Mouse (Mus musculus): ENCODE results near the gene Kif1c.
A peak's percentile ranks its signal among the peaks of the same experiment; 100 is the strongest.

Kif1c gene

GRCm38 (mm10) chr11:70693504-70693903, 6.8 kb upstream of the Kif1c start:
- DNase-seq (ENCODE audit: low read depth in 2 of 2, low spot score in 2 of 2), result no peak

GRCm38 (mm10) chr11:70697376-70697775, 3.0 kb upstream of the Kif1c start:
- DNase-seq (ENCODE audit: low read depth in 2 of 2, low spot score in 2 of 2), result peak in 1 of 2 experiments; percentile 37

DNA sequence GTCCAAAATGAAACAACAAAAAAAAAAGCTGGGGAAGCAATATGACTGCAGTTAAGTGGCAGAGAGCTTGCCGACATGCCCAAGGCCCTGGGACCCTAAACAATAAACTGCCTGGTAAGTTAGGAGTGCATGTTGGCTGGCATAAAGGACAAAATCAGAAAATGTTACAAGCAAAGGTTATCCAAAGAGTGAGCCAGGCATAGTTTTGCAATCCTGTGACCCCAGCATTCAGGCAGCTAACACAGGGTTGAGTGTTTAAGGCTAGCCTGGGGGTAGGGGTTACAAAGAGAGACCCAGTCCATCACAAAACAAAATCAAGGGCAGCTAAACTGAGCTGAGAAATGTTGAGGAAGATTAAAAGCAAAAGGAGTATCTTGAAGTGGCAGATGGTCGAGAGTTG, 1.3 kb upstream of the Kif1c start:
- no peak for DNase-seq (ENCODE audit: low read depth in 2 of 2, low spot score in 2 of 2)

DNA sequence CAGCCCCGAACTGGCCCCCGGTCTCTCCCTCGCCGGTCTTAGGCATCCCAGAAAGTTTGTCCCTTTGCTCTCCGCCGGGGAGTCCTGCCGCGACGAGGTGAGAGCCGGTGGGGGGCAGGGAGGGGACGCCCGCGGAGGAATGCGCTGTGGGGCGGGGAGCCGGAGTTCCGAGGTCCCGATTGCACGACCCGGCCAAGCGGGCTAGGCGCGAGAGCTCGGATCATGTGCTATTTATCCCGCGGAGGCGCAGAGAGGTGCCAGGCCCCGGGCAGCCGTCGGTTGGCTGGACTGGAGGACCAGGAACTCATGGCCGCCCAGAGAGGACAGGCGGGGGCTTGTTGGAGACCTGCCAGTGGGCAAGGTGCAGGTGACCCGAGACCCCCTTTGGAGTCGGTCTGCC, 265 bp downstream of the Kif1c start:
- DNase-seq (ENCODE audit: low read depth in 2 of 2, low spot score in 2 of 2), result peak; percentile 34 to 36

DNA sequence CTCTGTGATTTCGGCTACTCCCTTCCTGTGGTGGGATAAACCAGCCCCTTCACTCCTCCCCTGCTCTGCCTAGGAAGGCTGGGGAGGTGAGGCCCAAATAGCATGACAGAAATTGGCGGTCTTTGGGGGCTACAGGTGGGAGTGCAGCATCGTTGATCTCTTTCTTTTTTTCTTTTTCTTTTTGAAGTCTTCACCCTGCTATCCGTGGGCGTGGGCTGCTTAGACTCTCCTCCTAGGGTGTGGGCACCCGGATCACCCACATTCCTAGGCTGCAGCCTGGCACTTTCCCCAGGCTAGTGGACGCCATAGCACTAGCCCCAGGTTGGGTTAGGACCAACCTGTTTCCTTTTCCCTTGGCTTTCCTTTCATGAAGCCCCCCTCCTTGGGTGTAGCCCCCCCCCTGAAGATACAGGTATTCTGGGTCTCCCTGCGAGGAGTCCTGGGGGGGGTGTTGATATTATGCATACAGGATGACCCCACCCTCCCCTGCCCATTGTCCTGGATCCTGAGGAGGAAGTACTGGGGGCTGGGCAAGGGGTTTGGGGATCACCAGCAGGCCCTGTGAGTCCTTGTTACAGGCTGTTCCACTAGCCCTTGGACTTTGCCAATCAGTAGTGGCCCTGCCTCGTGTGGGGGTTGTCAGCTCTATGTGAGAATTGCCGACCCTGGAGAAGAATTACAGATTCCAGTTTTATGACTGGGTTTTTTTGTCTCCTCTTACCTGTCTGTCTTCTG, 1.0 kb downstream of the Kif1c start:
- DNase-seq (ENCODE audit: low read depth in 2 of 2, low spot score in 2 of 2), result no peak

- no peak for DNase-seq (ENCODE audit: low read depth in 2 of 2, low spot score in 2 of 2)
Measured at GRCm38 (mm10) chr11:70701984-70702733, 1.8 kb downstream of the Kif1c start.

- no peak for DNase-seq (ENCODE audit: low read depth in 2 of 2, low spot score in 2 of 2)
Measured at GRCm38 (mm10) chr11:70702781-70703180, 2.4 kb downstream of the Kif1c start.

- no peak for DNase-seq (ENCODE audit: low read depth in 2 of 2, low spot score in 2 of 2)
Measured at GRCm38 (mm10) chr11:70706127-70706526, 5.8 kb downstream of the Kif1c start.

- DNase-seq (ENCODE audit: low read depth in 2 of 2, low spot score in 2 of 2), result no peak
Measured at GRCm38 (mm10) chr11:70711026-70711425, 10.7 kb downstream of the Kif1c start.

- DNase-seq (ENCODE audit: low read depth in 2 of 2, low spot score in 2 of 2), result no peak
Measured at GRCm38 (mm10) chr11:70713222-70713621, 12.9 kb downstream of the Kif1c start.

- no peak for DNase-seq (ENCODE audit: low read depth in 2 of 2, low spot score in 2 of 2)
Measured at GRCm38 (mm10) chr11:70715832-70716231, 15.5 kb downstream of the Kif1c start.

DNA sequence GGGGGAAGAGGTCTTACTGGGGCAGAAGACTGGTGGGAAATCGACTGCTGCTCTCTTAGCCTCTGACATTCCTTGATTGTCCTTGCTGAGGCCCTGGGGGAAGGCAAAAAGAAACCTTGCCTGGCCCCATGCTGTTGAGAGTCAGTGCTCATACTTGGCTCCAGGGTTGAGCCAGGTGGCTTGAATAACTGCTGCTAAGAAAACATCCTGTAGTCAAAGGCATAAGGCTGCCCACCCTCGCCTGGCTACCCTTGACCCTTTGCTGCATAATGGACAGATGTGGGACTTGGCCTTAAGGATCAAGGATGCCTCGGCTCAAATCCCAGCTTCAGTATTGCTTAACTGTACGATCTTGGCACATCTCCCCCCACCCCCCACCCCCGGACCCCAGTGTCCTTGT, 18.1 kb downstream of the Kif1c start:
- no peak for DNase-seq (ENCODE audit: low read depth in 2 of 2, low spot score in 2 of 2)

DNA sequence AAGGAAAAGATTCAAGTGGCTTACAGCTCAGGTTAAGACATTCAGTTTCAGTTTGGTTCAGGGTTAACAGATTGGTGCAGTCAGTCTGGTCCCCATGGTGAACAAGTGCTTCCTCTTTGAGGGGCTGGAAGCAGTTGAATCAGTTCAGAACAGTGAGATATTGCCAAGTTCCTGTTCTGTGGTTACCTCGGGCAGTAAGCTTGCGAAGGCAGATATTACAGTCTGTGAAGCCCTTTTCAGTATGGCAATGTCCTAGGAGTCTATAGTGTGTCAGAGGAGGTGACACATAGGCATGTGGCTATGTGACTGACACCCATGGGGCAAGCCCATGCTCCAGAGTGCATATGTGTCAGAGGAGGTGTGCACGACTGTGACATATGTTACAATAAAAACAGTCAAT, 20.2 kb downstream of the Kif1c start:
- no peak for DNase-seq (ENCODE audit: low read depth in 2 of 2, low spot score in 2 of 2)

DNA sequence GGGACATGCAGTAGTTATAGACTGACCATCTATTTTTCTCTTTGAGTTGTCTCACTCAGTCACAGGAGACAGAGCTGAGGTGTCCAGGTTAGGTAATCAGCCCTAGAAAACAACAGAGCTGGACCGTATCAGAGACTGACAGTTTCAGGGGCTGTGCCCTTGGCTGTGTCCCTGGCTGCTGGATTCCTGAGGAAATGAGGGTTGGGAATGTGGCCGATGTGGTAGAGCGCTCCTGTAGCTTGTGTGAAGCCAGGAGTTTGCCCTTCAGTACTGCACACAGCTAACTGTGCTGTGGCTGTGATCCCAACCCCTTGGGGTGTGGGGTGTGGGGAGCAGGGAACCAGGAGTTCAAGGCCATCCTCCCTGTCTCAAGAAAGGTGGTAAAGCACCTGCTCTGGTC, 20.7 kb downstream of the Kif1c start:
- DNase-seq (ENCODE audit: low read depth in 2 of 2, low spot score in 2 of 2), result no peak

DNA sequence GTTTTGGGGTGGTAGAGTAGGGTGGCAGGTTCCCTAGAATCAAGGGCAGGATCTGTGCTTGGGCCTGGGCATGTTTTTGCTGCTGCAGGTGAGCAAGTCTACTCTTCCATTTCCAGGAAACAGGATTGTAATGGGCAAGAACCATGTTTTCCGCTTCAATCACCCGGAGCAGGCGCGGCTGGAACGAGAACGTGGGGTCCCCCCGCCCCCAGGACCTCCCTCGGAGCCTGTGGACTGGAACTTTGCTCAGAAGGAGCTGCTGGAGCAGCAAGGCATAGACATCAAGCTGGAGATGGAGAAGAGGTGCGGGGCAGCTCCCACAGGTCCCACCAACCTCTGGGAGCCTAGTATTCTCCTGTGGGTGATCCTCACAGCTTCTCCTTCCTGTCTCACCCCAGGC, 24.4 kb downstream of the Kif1c start:
- no peak for DNase-seq (ENCODE audit: low read depth in 2 of 2, low spot score in 2 of 2)

DNA sequence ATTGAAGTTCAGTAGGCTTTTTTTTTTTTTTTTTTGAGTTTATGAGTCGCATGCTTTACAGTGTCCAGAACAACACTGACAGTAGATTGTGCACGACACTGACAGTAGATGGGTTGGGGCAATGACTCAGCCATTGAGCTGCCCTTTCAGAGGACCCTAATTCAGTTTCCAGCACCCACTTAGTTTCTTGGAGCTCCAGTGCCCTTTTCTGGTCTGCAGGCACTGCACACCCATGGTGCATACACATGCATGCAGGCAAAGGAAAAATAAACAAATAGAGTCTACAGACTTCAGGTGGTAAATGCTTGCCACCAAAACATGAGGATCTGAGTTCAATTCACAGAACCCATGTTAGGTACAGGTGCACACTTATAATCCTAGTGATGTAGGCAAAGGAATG, 26.2 kb downstream of the Kif1c start:
- no peak for DNase-seq (ENCODE audit: low read depth in 2 of 2, low spot score in 2 of 2)

GRCm38 (mm10) chr11:70727385-70727784, 27.0 kb downstream of the Kif1c start:
- no peak for DNase-seq (ENCODE audit: low read depth in 2 of 2, low spot score in 2 of 2)

DNA sequence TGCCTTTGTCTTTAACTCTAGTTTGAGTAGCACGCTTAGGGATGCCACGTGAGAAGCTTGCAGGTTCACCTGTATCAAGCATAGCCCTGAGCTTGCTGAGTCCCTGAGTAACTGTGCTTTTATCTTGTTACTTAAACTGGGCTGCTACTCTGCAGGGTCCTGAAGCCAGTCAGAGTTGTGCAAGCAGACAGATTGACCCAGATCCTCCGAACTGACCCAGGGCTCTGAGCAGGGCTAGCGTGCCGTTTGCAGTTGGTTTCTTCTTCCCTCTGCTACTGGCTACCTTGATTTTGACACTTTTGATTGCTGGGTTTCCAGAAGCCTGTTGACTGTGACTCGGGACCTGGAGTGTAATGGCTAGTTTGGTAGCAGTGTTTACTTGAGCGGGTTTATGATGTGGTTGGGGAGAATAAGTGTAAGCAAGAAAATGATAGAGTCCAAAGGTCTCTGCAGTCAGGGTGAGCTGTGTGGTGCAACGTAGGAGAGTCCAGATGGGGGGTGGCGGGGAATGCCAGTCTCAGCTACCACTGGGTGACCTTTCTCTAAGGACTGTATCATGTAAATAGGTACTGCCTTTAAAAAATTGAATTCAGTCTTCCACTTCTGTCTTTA, 30.2 kb downstream of the Kif1c start:
- DNase-seq (ENCODE audit: low read depth in 2 of 2, low spot score in 2 of 2), result no peak

- DNase-seq (ENCODE audit: low read depth in 2 of 2, low spot score in 2 of 2), result no peak
Measured at GRCm38 (mm10) chr11:70731178-70731577, 30.8 kb downstream of the Kif1c start.

DNA sequence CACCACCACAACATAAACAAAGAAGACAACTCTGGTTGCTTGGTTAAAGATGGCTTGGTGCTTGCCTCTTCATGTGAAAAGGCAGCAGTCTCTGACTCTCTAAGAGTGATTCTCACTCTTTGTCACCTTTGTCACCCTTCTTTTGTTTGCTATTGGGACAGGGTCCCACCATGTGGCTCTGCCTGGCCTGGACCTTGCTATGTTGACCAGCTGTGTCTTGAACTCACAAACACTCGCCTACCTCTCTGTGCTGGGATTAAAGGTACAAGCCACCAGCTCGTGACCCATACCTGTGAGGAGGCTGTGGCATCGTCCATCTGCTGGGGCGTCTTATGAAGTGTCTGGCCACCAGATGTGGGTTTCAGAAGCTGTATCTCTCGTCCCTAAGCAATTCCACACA, 32.9 kb downstream of the Kif1c start:
- DNase-seq (ENCODE audit: low read depth in 2 of 2, low spot score in 2 of 2), result no peak

DNA sequence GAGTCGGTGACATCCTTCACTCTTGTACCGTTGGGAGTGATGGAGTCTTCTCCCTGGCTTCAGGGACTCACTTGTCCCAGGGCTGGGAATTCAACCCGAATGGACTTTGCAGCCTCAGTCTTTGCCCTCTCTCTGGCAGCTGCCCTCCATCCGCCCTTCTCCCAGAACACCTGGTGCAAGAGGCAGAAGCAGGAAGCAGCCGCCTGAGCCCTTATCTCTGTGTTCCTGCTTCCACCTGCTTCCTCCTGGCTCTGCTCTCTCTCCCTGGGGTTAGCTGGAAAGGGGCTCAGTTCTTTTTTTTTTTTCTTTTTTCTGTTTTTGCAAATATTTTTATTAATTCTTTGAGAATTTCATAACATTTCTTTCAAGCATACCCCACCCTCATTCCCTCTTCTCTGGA, 37.4 kb downstream of the Kif1c start:
- DNase-seq (ENCODE audit: low read depth in 2 of 2, low spot score in 2 of 2), result no peak

DNA sequence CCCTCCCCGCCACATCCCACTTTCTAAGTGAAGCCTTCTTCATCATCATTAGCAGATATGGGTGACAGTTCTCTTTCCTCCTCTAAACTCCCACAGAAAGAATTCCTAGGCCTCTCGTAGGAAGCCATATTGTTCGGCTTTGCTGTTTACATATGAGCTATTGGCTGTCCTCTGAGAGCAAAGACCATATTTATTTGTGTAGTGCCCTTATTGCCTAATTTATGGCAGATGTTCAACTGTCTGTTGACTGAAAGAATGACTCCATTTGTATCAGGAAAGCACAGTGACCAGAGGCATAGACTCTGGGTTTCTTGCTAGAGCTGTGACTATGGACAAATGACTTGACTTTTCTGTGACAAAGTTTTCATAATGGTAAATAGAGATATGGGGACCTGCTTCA, 41.3 kb downstream of the Kif1c start:
- no peak for DNase-seq (ENCODE audit: low read depth in 2 of 2, low spot score in 2 of 2)

Data from CD8-positive naive resting alpha-beta T cell, adult 2 months (primary cell).